Mouse (Mus musculus) hindbrain, embryonic 10.5 days (tissue): ENCODE results near the gene Psmd13. TPM values are rescaled to one million over a fixed set of nuclear protein-coding genes. Genes with fewer than 3 reads are reported as not detected.
A peak's percentile ranks its signal among the peaks of the same experiment; 100 is the strongest.
"Not testable (repeated sequence)": the region's sequence is repeated elsewhere in the genome, so short reads cannot be mapped to it uniquely, and the experiment has no call there.

Experiments used
- DNase-seq: peaks from one replicate; pipeline ENCODE4 v3.0.0-alpha.2; 2017; ENCODE audit warnings: low spot score
- H3K27ac ChIP-seq: fragments of 300-500 bp; sonication (generic); 2 replicates; pipeline ENCODE4 v1.5.1; 2016; ENCODE audit warnings: mild to moderate bottlenecking, moderate library complexity
- H3K27me3 ChIP-seq: fragments of 300-500 bp; sonication (generic); 2 replicates; pipeline ENCODE4 v1.6.1; 2016; ENCODE audit warnings: mild to moderate bottlenecking; ENCODE audit not compliant: poor library complexity, insufficient read depth, severe bottlenecking
- H3K36me3 ChIP-seq: fragments of 300-500 bp; sonication (generic); 2 replicates; pipeline ENCODE4 v1.6.1; 2016; ENCODE audit warnings: mild to moderate bottlenecking, moderate library complexity
- H3K4me1 ChIP-seq: fragments of 300-500 bp; sonication (generic); replicated peaks from 2 replicates; pipeline ENCODE4 v1.6.1; 2016; ENCODE audit warnings: mild to moderate bottlenecking
- H3K4me3 ChIP-seq: fragments of 300-500 bp; sonication (generic); 2 replicates; pipeline ENCODE4 v1.5.1; 2016; ENCODE audit warnings: mild to moderate bottlenecking, moderate library complexity
- H3K9me3 ChIP-seq: fragments of 300-500 bp; sonication (generic); 2 replicates; pipeline ENCODE4 v1.6.1; 2016; ENCODE audit warnings: mild to moderate bottlenecking, moderate library complexity
- WGBS: fragments of 180-500 bp; shearing (Covaris S2); methylation state at CpG from one replicate; pipeline ENCODE4 v1.1.7; 2016; 5-methylcytosine and 5-hydroxymethylcytosine counted together
- polyA plus RNA-seq: library from polyadenylated mRNA; unstranded; fragments of >200 nt; fragmentation: Nextera tagmentation; extraction: Ambion mirVana; gene quantifications from 2 replicates; pipeline ENCODE4 v1.2.1, GENCODE M21; 2016

Psmd13 gene
- polyA plus RNA-seq, 1 experiment from 2014 or later: 344 TPM

DNA sequence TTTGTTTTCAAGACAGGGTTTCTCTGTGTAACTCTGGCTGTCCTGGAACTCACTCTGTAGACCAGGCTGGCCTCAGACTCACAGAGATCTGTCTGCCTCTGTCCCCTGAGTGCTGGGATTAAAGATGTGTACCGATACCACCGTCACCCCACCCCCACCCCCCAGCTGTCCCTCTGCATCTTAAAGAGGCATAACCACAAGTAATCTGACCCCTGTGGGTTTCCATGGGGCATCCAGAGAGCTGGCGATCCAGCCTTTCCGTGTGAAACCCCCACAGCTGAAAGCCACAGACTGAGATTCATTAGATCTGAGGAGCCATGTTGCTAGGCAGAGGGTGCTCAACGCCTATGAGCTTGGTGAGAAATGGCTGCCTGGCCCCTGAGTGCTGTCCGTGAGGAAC, 21.8 kb upstream of the Psmd13 start:
- H3K4me3 ChIP-seq: no peak overlapping the region
- peaks cover 69% of the 10 kb centered on the region for H3K36me3 ChIP-seq
- H3K27ac ChIP-seq: no peak overlapping the region
- peaks cover 28% of the 10 kb centered on the region for H3K4me1 ChIP-seq
- 82% methylated on average over 6 of the region's 6 CpGs for WGBS
- no peaks in the 10 kb centered on the region for H3K27me3 ChIP-seq
- no peaks in the 10 kb centered on the region for H3K9me3 ChIP-seq
- no peak for DNase-seq

DNA sequence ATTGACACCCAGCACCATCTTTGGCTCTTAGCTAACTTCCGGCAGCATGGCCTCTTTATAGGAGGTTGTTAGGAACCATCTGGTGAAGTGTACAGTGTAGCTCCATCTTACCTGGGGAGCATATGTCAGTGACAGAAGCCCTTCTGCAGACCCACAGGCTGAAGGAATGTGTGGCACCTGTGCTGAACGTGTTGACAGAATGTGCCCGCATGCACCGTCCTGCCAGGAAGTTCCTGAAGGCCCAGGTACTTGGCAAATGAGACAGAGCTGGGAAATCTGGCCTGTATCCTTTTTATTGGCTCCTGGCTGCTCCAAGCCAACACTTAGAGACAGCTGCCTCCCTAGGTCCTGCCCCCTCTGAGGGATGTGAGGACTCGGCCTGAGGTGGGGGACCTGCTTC, 21.0 kb upstream of the Psmd13 start:
- Histone ChIP-seq H3K9me3 (no peaks in the 10 kb centered on the region), H3K27ac (no peak overlapping the region), H3K36me3 (peaks cover 74% of the 10 kb centered on the region), H3K4me1 (peaks cover 20% of the 10 kb centered on the region), H3K4me3 (no peak overlapping the region), H3K27me3 (no peaks in the 10 kb centered on the region)
- DNase-seq: no peak
- WGBS: 91% methylated on average over 5 of the region's 5 CpGs

DNA sequence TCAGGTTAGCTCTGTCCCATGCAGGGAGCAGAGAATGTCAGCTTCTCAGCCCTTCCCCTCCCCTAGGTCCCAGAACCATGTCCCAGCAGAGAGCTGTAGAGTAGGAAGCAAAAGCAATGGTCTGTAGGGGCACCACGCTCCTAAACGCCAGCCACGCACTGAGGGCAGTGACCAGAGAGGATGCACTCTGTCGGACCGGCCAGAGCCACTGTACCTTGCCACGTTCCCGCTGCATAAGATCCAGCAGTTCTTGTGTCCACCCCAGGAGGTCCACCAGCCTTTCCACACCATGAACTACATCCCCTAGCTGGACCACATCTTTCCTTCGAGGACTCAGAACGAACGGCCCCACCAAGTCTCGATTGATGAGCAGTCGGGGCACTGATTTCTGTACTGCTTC, 17.0 kb upstream of the Psmd13 start:
- Histone ChIP-seq H3K4me3 (no peak overlapping the region), H3K36me3 (peaks cover 79% of the 10 kb centered on the region), H3K4me1 (no peaks in the 10 kb centered on the region), H3K27me3 (no peaks in the 10 kb centered on the region), H3K9me3 (no peaks in the 10 kb centered on the region), H3K27ac (no peak overlapping the region)
- WGBS: 86% methylated on average over 12 of the region's 12 CpGs
- no peak for DNase-seq

DNA sequence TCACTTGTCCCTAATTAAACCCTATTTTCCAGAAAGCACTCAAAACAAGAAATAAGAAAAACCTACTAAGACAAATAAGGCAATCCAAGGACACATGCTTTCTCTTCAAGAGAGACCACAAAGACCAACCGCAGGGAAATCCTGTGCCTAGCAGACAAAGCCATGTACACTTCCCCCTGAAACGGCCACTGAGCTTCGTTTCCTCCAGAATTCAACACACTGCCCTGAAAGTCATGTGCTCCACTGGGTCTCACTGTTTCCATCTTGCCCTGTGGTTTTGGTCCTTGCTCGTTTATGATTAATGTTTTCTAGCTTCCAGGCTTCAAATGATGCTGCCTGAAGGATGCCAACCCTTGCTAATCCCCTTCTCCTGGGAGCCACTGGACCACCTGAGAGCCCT, 7.5 kb upstream of the Psmd13 start:
- H3K4me3 ChIP-seq: no peak overlapping the region
- WGBS: 89% methylated on average over 4 of the region's 4 CpGs

DNA sequence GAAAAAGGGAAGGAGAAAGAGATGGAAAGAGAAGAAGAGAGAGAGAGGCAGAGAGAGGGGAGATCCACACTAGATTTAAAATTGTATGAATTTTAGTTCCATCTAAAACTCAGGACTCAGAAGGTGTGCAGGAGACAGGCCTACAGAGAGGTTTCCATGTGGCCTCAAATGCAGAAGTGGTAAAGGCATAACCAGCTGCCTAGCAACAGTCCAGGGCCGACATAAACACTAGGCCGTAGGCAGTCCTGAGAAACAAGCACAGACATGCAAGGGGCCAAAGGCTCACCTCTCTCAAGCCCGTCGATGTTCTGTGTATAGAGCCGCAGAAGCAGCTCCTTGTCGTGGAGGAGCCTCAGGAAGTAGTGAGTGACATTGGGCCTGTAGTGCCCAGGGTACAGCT, 4.4 kb upstream of the Psmd13 start:
- no peak overlapping the region for H3K4me3 ChIP-seq
- no peaks in the 10 kb centered on the region for H3K9me3 ChIP-seq
- H3K36me3 ChIP-seq: peaks cover 37% of the 10 kb centered on the region
- no peak overlapping the region for H3K27ac ChIP-seq
- no peak for DNase-seq
- peaks cover 8% of the 10 kb centered on the region for H3K4me1 ChIP-seq
- 81% methylated on average over 6 of the region's 6 CpGs for WGBS
- H3K27me3 ChIP-seq: no peaks in the 10 kb centered on the region

More for the DNA sequence above, 7.5 kb upstream of the Psmd13 start:
- no peaks in the 10 kb centered on the region for H3K4me1 ChIP-seq
- H3K27me3 ChIP-seq: no peaks in the 10 kb centered on the region
- H3K9me3 ChIP-seq: no peaks in the 10 kb centered on the region
- DNase-seq: no peak
- H3K36me3 ChIP-seq: peaks cover 40% of the 10 kb centered on the region
- H3K27ac ChIP-seq: no peak overlapping the region

DNA sequence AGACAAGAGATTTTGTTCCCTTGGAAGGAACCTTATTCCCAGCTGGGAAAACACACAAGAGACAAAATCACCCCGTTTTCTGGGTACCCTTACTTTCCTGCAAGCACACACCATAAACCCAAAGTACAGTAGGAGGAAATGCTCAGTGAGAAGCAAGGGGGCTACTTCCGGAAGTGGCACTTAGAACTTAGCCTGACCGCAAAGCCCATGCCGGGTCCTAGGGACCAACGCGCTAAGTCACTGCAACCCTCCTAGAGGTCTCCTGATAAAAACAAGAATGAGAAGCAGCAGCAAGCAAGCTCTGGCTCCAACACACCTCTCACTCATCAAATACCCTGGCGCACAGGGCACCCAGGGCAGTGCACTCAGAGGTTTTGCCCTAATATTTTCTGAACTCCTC, 2.4 kb upstream of the Psmd13 start:
- Histone ChIP-seq H3K27me3 (no peaks in the 10 kb centered on the region), H3K27ac (no peak overlapping the region), H3K4me1 (peaks cover 20% of the 10 kb centered on the region), H3K36me3 (peaks cover 38% of the 10 kb centered on the region), H3K4me3 (no peak overlapping the region), H3K9me3 (no peaks in the 10 kb centered on the region)
- 90% methylated on average over 7 of the region's 7 CpGs for WGBS
- no peak for DNase-seq

DNA sequence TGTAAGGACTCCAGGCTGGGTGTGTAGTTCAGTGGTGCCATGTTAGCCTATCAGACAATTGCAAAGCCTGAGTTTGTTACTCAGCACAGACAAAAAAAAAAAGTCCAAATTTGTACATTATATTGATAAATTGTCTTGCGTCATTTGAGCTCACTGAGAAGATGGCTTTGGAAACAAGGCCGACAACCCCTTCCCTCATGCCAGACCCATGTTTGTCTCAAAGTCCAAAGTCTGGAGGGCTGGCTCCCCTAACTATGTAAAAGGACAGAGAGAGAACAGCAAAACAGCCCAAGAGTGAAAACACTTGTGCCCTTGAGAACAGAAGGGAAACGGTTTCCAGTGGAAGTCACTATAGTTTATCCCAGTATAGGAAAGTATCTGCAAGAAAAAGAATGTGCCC, 1.3 kb upstream of the Psmd13 start:
- Histone ChIP-seq H3K4me1 (peaks cover 20% of the 10 kb centered on the region), H3K36me3 (peaks cover 41% of the 10 kb centered on the region), H3K4me3 (peak overlapping the region; percentile 90; the same call in 1 of the 2 replicates), H3K27me3 (no peaks in the 10 kb centered on the region), H3K9me3 (no peaks in the 10 kb centered on the region), H3K27ac (no peak overlapping the region)
- DNase-seq: no peak
- 90% methylated on average over 3 of the region's 3 CpGs for WGBS

DNA sequence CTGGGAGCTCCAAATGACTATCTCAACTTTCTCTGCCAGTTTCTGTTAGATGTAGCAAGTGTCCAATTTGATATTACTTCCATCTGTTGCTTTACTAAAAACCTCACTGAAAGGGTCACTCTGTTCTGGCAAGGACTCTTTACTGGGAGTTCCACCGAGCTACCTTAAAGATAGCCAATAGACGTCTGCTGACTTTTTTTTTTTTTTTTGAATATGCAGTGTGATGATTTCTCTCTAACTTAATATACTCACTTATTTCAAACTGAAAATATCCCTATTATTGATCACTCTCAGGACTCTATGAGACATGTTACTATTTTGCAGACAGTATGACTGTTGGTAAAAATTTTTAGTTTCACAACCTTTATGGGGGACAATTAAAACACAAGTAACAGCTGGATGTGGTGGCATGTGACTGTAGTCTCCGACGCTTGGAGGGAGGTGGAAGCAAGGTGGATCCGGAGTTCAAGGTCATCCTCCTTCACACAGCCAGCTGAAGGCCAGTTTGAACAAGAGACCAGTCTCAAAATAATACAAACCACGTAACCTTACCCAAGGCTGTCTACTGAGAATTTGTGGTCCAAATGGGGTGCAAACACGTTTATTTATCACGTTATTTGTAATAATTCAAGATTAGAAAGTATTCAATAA, 778 bp upstream of the Psmd13 start:
- Histone ChIP-seq H3K27ac (peak overlapping the region; percentile 91), H3K9me3 (no peaks in the 10 kb centered on the region), H3K4me1 (peaks cover 20% of the 10 kb centered on the region), H3K27me3 (no peaks in the 10 kb centered on the region), H3K36me3 (peaks cover 42% of the 10 kb centered on the region), H3K4me3 (peak overlapping the region; percentile 90)
- no peak for DNase-seq
- 34% methylated on average over 8 of the region's 8 CpGs for WGBS

DNA sequence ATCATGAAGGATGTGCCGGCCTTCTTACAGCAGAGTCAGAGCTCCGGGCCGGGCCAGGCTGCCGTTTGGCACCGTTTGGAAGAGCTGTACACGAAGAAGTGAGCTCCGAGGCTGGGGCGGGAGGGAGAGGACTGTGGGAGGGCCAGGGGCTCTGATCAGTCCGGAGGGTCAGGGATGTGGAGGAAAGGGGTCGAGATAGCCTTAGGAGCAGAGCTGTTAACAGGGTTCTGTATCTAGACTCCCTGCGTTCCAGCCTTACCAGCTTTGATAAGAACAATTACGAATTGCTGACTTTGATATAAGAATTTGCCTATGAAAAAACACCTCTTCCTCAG, 668 bp downstream of the Psmd13 start:
- Histone ChIP-seq H3K27me3 (no peaks in the 10 kb centered on the region), H3K27ac (peak overlapping the region; percentile 91), H3K9me3 (no peaks in the 10 kb centered on the region), H3K36me3 (peaks cover 43% of the 10 kb centered on the region), H3K4me3 (peak overlapping the region; percentile 90), H3K4me1 (peaks cover 20% of the 10 kb centered on the region)
- WGBS: under 1% methylated on average over 12 of the region's 12 CpGs
- DNase-seq: no peak

DNA sequence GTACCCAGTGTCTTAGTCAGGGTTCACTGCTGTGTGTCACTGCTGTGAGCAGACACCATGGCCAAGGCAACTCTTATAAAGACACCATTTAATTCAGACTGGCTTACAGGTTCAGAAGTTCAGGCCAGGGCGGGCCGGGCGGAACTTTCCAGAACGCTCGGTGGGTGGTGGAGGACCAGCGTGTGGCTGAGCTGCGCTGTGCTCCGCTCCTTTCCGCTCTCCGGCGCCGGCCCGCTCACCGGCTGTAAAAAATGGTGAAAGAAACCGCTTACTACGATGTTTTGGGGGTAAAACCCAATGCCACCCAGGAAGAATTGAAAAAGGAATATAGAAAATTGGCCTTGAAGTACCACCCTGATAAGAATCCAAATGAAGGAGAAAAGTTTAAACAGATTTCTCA, 8.9 kb downstream of the Psmd13 start:
- H3K27ac ChIP-seq, H3K4me3 ChIP-seq, H3K27me3 ChIP-seq, H3K4me1 ChIP-seq, DNase-seq, H3K9me3 ChIP-seq: not testable (repeated sequence)
- WGBS: 97% methylated on average over 16 of the region's 16 CpGs
- H3K36me3 ChIP-seq: peaks cover 86% of the 10 kb centered on the region

DNA sequence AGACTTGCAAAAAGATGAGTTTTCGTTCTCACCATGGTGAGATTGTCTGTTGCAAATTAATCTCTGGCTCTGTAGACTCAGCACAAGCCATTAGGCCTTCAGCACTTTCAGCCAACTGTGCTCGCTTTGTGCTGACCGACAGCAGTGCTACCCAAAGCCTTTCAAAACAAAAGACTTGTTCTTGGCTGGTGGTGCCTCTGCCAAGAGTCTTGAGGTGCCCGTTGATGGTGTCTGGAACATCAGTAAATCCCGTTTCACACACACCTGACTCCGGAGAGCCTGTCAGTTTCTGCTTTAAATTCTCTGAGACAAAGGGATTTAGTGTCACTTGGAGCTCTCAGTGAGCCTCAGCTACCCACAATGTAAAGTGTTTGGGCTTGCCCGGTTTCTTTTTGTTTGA, 12.3 kb downstream of the Psmd13 start:
- WGBS: 94% methylated on average over 7 of the region's 7 CpGs
- Histone ChIP-seq H3K36me3 (peaks cover 86% of the 10 kb centered on the region), H3K9me3 (no peaks in the 10 kb centered on the region), H3K27me3 (no peaks in the 10 kb centered on the region), H3K4me1 (no peaks in the 10 kb centered on the region), H3K4me3 (no peak overlapping the region), H3K27ac (no peak overlapping the region)
- no peak for DNase-seq

DNA sequence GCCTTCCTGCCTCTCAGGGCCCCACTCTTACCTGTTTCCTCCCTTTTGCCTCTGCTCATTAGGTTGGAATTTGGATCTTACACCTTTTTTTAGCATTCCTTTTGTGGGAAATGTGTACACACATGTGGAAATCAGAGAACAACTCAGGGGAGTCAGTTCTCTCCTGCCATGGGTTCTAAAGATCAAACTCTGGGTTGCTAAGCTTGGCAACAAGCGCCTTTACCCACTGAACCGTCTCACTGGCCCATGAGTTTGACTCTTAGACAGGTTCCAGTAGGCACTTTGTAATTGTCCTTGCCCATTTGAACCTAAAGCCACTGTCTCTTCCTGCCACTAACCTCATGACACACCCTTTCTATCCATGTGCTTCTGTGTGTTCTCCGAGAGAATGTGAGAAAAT, 12.8 kb downstream of the Psmd13 start:
- Histone ChIP-seq H3K9me3 (no peaks in the 10 kb centered on the region), H3K4me3 (no peak overlapping the region), H3K27me3 (no peaks in the 10 kb centered on the region), H3K36me3 (peaks cover 86% of the 10 kb centered on the region), H3K4me1 (no peaks in the 10 kb centered on the region), H3K27ac (no peak overlapping the region)
- 94% methylated on average over 3 of the region's 3 CpGs for WGBS
- no peak for DNase-seq

DNA sequence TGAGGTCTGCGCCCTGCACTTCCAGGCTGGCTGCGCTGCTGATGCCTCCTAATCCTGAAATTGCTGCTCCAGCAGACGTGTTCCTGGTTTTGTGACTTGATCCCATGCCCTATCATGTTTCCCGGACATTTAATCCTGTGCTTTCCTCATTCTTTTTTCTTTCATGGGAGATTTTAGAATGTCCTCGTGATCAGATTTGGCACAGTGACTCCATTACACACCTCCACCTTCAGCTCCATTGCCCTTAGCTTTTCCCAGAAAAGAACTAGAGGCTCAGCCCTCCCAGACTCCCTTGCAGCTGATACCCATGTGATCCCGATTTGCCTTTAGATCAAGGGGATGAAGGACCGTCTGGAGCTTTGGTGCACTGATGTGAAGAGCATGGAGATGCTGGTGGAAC, 16.1 kb downstream of the Psmd13 start:
- Histone ChIP-seq H3K4me1 (peaks cover 8% of the 10 kb centered on the region; the same call in 1 of the 2 replicates), H3K36me3 (peaks cover 72% of the 10 kb centered on the region), H3K27me3 (no peaks in the 10 kb centered on the region), H3K4me3 (no peak overlapping the region), H3K9me3 (no peaks in the 10 kb centered on the region), H3K27ac (no peak overlapping the region)
- DNase-seq: no peak
- WGBS: 90% methylated on average over 7 of the region's 7 CpGs

DNA sequence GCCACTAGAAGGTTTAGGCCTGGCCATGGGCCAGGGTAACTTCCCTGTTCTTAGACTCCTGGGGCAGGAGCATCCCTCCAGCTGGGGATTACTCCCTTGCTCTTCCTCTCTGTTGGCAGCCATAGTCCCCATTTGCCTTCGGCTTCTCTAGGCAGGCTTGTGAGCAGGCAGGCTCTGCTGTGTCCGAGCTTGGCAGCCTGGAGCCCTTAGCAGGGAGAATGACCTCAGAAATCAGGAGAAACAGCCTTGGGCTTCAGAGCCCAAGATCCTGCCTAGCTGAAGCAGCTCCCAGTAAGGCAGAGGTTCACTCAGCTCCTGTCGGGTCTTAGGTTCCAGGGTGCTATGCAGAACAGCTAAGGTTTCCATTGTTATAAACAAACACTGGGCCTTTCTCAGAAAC, 17.4 kb downstream of the Psmd13 start:
- Histone ChIP-seq H3K27ac (no peak overlapping the region), H3K9me3 (no peaks in the 10 kb centered on the region), H3K36me3 (peaks cover 60% of the 10 kb centered on the region), H3K27me3 (no peaks in the 10 kb centered on the region), H3K4me1 (peaks cover 11% of the 10 kb centered on the region; the same call in 1 of the 2 replicates), H3K4me3 (no peak overlapping the region)
- WGBS: 74% methylated on average over 3 of the region's 3 CpGs
- DNase-seq: no peak
